Mouse (Mus musculus) intestine, embryonic 16.5 days (tissue): ENCODE measurements around the gene Cracr2b. TPM values are rescaled to one million over a fixed set of nuclear protein-coding genes. Genes with fewer than 3 reads are reported as not detected.

ENCODE experiments used
- ATAC-seq: fragments of 200-750 bp; cut with Nextera tagmentation; 2 replicates; pipeline ENCODE4 v1.8.0; 2017; ENCODE audit warnings: moderate TSS enrichment, moderate library complexity
- H3K27ac ChIP-seq: fragments of 300-500 bp; sonication (generic); 2 replicates; pipeline ENCODE4 v1.5.1; 2014; ENCODE audit warnings: mild to moderate bottlenecking, low read length
- H3K27me3 ChIP-seq: fragments of 300-500 bp; sonication (generic); replicated peaks from 2 replicates; pipeline ENCODE4 v1.6.1; 2014; ENCODE audit warnings: low read length, control low read depth, mixed read lengths; ENCODE audit not compliant: control insufficient read depth, insufficient read depth
- H3K36me3 ChIP-seq: fragments of 300-500 bp; sonication (generic); 2 replicates; pipeline ENCODE4 v1.6.1; 2014; ENCODE audit warnings: low read length, control low read depth; ENCODE audit not compliant: control insufficient read depth, insufficient read depth
- H3K4me1 ChIP-seq: fragments of 300-500 bp; sonication (generic); 2 replicates; pipeline ENCODE4 v1.6.1; 2014; ENCODE audit warnings: low read length, control low read depth, mixed read lengths; ENCODE audit not compliant: control insufficient read depth, insufficient read depth
- H3K4me2 ChIP-seq: fragments of 300-500 bp; sonication (generic); 2 replicates; pipeline ENCODE4 v1.6.1; 2014; ENCODE audit warnings: low read depth, low read length, control low read depth
- H3K4me3 ChIP-seq: fragments of 300-500 bp; sonication (generic); 2 replicates; pipeline ENCODE4 v1.5.1; 2014; ENCODE audit warnings: mild to moderate bottlenecking, low read length
- H3K9ac ChIP-seq: fragments of 300-500 bp; sonication (generic); 2 replicates; pipeline ENCODE4 v1.6.1; 2014; ENCODE audit warnings: low read depth, low read length
- H3K9me3 ChIP-seq: fragments of 300-500 bp; sonication (generic); 2 replicates; pipeline ENCODE4 v1.6.1; 2016; ENCODE audit warnings: low read length, control low read depth; ENCODE audit not compliant: control insufficient read depth
- WGBS: fragments of 180-500 bp; shearing (Covaris S2); extraction: QIAGEN DNeasy Blood & Tissue Kit; methylation state at CpG from one replicate; pipeline ENCODE4 v1.1.7; 2014; 5-methylcytosine and 5-hydroxymethylcytosine counted together
- polyA plus RNA-seq: library from polyadenylated mRNA; unstranded; fragments of >200 nt; fragmentation: Nextera tagmentation; extraction: Ambion mirVana; gene quantifications from 2 replicates; pipeline ENCODE4 v1.2.1, GENCODE M21; 2015

Gene Cracr2b
- polyA plus RNA-seq, 1 experiment from 2014 or later = 21.0 TPM

GRCm38 (mm10) chr7:141458661-141459060 is 2.2 kb upstream of the Cracr2b start:
- no peak overlapping the region for H3K27ac ChIP-seq
- peaks cover 4% of the 10 kb centered on the region; the same call in 1 of the 2 replicates for H3K36me3 ChIP-seq
- peaks cover 12% of the 10 kb centered on the region for H3K27me3 ChIP-seq
- H3K4me2 ChIP-seq = no peak overlapping the region
- H3K9me3 ChIP-seq = no peaks in the 10 kb centered on the region
- H3K9ac ChIP-seq = no peak overlapping the region
- ATAC-seq = no peak
- peaks cover 36% of the 10 kb centered on the region for H3K4me1 ChIP-seq
- no peak overlapping the region for H3K4me3 ChIP-seq
- WGBS = 93% methylated on average over 11 of the region's 11 CpGs

- Histone ChIP-seq H3K36me3 (peaks cover 4% of the 10 kb centered on the region; the same call in 1 of the 2 replicates), H3K27me3 (peaks cover 17% of the 10 kb centered on the region), H3K4me1 (peaks cover 36% of the 10 kb centered on the region), H3K4me3 (no peak overlapping the region), H3K9ac (no peak overlapping the region), H3K4me2 (no peak overlapping the region), H3K27ac (peak overlapping the region; percentile 32; the same call in 1 of the 2 replicates), H3K9me3 (no peaks in the 10 kb centered on the region)
- ATAC-seq = no peak
- 89% methylated on average over 17 of the region's 17 CpGs for WGBS
Observed at GRCm38 (mm10) chr7:141459301-141459711, 1.6 kb upstream of the Cracr2b start.

- Histone ChIP-seq H3K4me1 (peaks cover 33% of the 10 kb centered on the region), H3K4me3 (no peak overlapping the region), H3K36me3 (peaks cover 4% of the 10 kb centered on the region; the same call in 1 of the 2 replicates), H3K27me3 (peaks cover 21% of the 10 kb centered on the region), H3K4me2 (no peak overlapping the region), H3K9me3 (no peaks in the 10 kb centered on the region), H3K27ac (peak overlapping the region; percentile 32), H3K9ac (no peak overlapping the region)
- WGBS = 55% methylated on average over 5 of the region's 5 CpGs
- ATAC-seq = no peak
Observed at GRCm38 (mm10) chr7:141460001-141460390, 898 bp upstream of the Cracr2b start.

- Histone ChIP-seq H3K4me3 (peak overlapping the region; percentile 60), H3K9ac (peak overlapping the region; percentile 77), H3K36me3 (peaks cover 4% of the 10 kb centered on the region; the same call in 1 of the 2 replicates), H3K4me2 (peak overlapping the region; percentile 94), H3K9me3 (no peaks in the 10 kb centered on the region), H3K27me3 (peaks cover 25% of the 10 kb centered on the region), H3K27ac (peak overlapping the region; percentile 9), H3K4me1 (peaks cover 28% of the 10 kb centered on the region)
- ATAC-seq = 0 out of 2 replicates have a peak, but pooled peaks have one; percentile 9
- 3% methylated on average over 59 of the region's 59 CpGs for WGBS
Observed at GRCm38 (mm10) chr7:141461521-141462332, 833 bp downstream of the Cracr2b start.

GRCm38 (mm10) chr7:141462333-141462821 is 1.5 kb downstream of the Cracr2b start:
- Histone ChIP-seq H3K4me3 (peak overlapping the region; percentile 60), H3K27ac (peak overlapping the region; percentile 9; the same call in 1 of the 2 replicates), H3K4me1 (peaks cover 33% of the 10 kb centered on the region), H3K36me3 (peaks cover 4% of the 10 kb centered on the region; the same call in 1 of the 2 replicates), H3K27me3 (peaks cover 25% of the 10 kb centered on the region), H3K9ac (peak overlapping the region; percentile 77), H3K9me3 (no peaks in the 10 kb centered on the region), H3K4me2 (peak overlapping the region; percentile 94)
- WGBS = 19% methylated on average over 5 of the region's 5 CpGs
- peak; percentile 2; the same call in 1 of the 2 replicates for ATAC-seq

GRCm38 (mm10) chr7:141463824-141464602 is 3.1 kb downstream of the Cracr2b start:
- Histone ChIP-seq H3K4me2 (peak overlapping the region; percentile 26; the same call in 1 of the 2 replicates), H3K4me1 (peaks cover 36% of the 10 kb centered on the region), H3K27me3 (peaks cover 25% of the 10 kb centered on the region), H3K9me3 (no peaks in the 10 kb centered on the region), H3K9ac (0 out of 2 replicates have a peak overlapping the region, but pooled peaks have one; percentile 15), H3K4me3 (peak overlapping the region; percentile 11), H3K27ac (no peak overlapping the region), H3K36me3 (peaks cover 4% of the 10 kb centered on the region; the same call in 1 of the 2 replicates)
- no peak for ATAC-seq
- 42% methylated on average over 12 of the region's 12 CpGs for WGBS

- H3K9me3 ChIP-seq = no peaks in the 10 kb centered on the region
- peaks cover 25% of the 10 kb centered on the region for H3K27me3 ChIP-seq
- ATAC-seq = no peak
- H3K9ac ChIP-seq = peak overlapping the region; percentile 15; the same call in 1 of the 2 replicates
- no peak overlapping the region for H3K27ac ChIP-seq
- WGBS = 13% methylated on average over 38 of the region's 38 CpGs
- peak overlapping the region; percentile 11; the same call in 1 of the 2 replicates for H3K4me3 ChIP-seq
- peak overlapping the region; percentile 26 for H3K4me2 ChIP-seq
- H3K4me1 ChIP-seq = peaks cover 43% of the 10 kb centered on the region
- peaks cover 1% of the 10 kb centered on the region; the same call in 1 of the 2 replicates for H3K36me3 ChIP-seq
Observed at GRCm38 (mm10) chr7:141464603-141465201, 3.8 kb downstream of the Cracr2b start.

GRCm38 (mm10) chr7:141465388-141466044 is 4.6 kb downstream of the Cracr2b start:
- no peak overlapping the region for H3K4me2 ChIP-seq
- peaks cover 25% of the 10 kb centered on the region for H3K27me3 ChIP-seq
- H3K9me3 ChIP-seq = no peaks in the 10 kb centered on the region
- H3K27ac ChIP-seq = no peak overlapping the region
- peaks cover 40% of the 10 kb centered on the region for H3K4me1 ChIP-seq
- H3K9ac ChIP-seq = peak overlapping the region; percentile 15; the same call in 1 of the 2 replicates
- peaks cover 3% of the 10 kb centered on the region; the same call in 1 of the 2 replicates for H3K36me3 ChIP-seq
- no peak overlapping the region for H3K4me3 ChIP-seq
- WGBS = 44% methylated on average over 10 of the region's 10 CpGs
- ATAC-seq = no peak
